Mouse (Mus musculus): Measurements from ENCODE around the gene Arrdc2. TPM values are rescaled to one million over a fixed set of nuclear protein-coding genes. Genes with fewer than 3 reads are reported as not detected.
A peak's percentile ranks its signal among the peaks of the same experiment; 100 is the strongest.

Gene Arrdc2
- 19.1 and 44.8 TPM in 2 replicates for polyA plus RNA-seq (2011; ENCODE audit: insufficient read depth, insufficient read length, low replicate concordance, missing spikeins)

- H3K4me1 ChIP-seq (ENCODE audit: control insufficient read depth, insufficient read depth, low read length): peaks cover 5% of the 10 kb centered on the region
These were observed at the start of gene Arrdc2 for GRCm38 (mm10) chr8:70839408-70840351. TSS of gene Arrdc2 (minus strand) at chr8:70839720.

GRCm38 (mm10) chr8:70887669-70888068, 48.1 kb upstream of the Arrdc2 start:
- WGBS: 7% methylated on average over 17 of the region's 18 CpGs
- H3K4me3 ChIP-seq (replicated peaks; ENCODE audit: control insufficient read depth, low read depth, low read length): no peak overlapping the region
- H3K4me1 ChIP-seq (ENCODE audit: control insufficient read depth, insufficient read depth, low read length): no peaks in the 10 kb centered on the region
- TF ChIP-seq CTCF (IDR thresholded peaks at IDR 0.05; ENCODE audit: control insufficient read depth, insufficient read depth, low read length): no peak
- no peak for TF ChIP-seq POLR2A (IDR thresholded peaks at IDR 0.05; ENCODE audit: borderline replicate concordance, control insufficient read depth, low read depth, low read length)
- H3K27ac ChIP-seq (ENCODE audit: control insufficient read depth, insufficient read depth, low read depth, low read length, poor library complexity): no peak overlapping the region

More at GRCm38 (mm10) chr8:70839408-70840351, at the start of gene Arrdc2:
- WGBS: 2% methylated on average over 55 of the region's 55 CpGs
- peak within 1 kb of the TSS; percentile 79 for H3K4me3 ChIP-seq (replicated peaks; ENCODE audit: control insufficient read depth, low read depth, low read length)
- peak within 1 kb of the TSS; percentile 93 for H3K27ac ChIP-seq (ENCODE audit: control insufficient read depth, insufficient read depth, low read depth, low read length, poor library complexity)
- TF ChIP-seq CTCF (IDR thresholded peaks at IDR 0.05; ENCODE audit: control insufficient read depth, insufficient read depth, low read length) (no peak), POLR2A (IDR thresholded peaks at IDR 0.05; ENCODE audit: borderline replicate concordance, control insufficient read depth, low read depth, low read length) (peak; percentile 99)

- Histone ChIP-seq H3K4me1 (ENCODE audit: control insufficient read depth, insufficient read depth, low read length) (no peaks in the 10 kb centered on the region), H3K4me3 (replicated peaks; ENCODE audit: control insufficient read depth, low read depth, low read length) (no peak overlapping the region), H3K27ac (ENCODE audit: control insufficient read depth, insufficient read depth, low read depth, low read length, poor library complexity) (no peak overlapping the region)
- TF ChIP-seq POLR2A (IDR thresholded peaks at IDR 0.05; ENCODE audit: borderline replicate concordance, control insufficient read depth, low read depth, low read length) (no peak), CTCF (IDR thresholded peaks at IDR 0.05; ENCODE audit: control insufficient read depth, insufficient read depth, low read length) (no peak)
- 14% methylated on average over 12 of the region's 12 CpGs for WGBS
These were observed 46.1 kb upstream of the Arrdc2 start for GRCm38 (mm10) chr8:70885612-70886011.

- Histone ChIP-seq H3K4me3 (replicated peaks; ENCODE audit: control insufficient read depth, low read depth, low read length) (no peak overlapping the region), H3K4me1 (ENCODE audit: control insufficient read depth, insufficient read depth, low read length) (no peaks in the 10 kb centered on the region), H3K27ac (ENCODE audit: control insufficient read depth, insufficient read depth, low read depth, low read length, poor library complexity) (no peak overlapping the region)
- WGBS: 51% methylated on average over 10 of the region's 10 CpGs
- TF ChIP-seq POLR2A (IDR thresholded peaks at IDR 0.05; ENCODE audit: borderline replicate concordance, control insufficient read depth, low read depth, low read length) (no peak), CTCF (IDR thresholded peaks at IDR 0.05; ENCODE audit: control insufficient read depth, insufficient read depth, low read length) (no peak)
These were observed 45.2 kb upstream of the Arrdc2 start for GRCm38 (mm10) chr8:70884683-70885082.

- Histone ChIP-seq H3K4me1 (ENCODE audit: control insufficient read depth, insufficient read depth, low read length) (no peaks in the 10 kb centered on the region), H3K27ac (ENCODE audit: control insufficient read depth, insufficient read depth, low read depth, low read length, poor library complexity) (no peak overlapping the region), H3K4me3 (replicated peaks; ENCODE audit: control insufficient read depth, low read depth, low read length) (no peak overlapping the region)
- TF ChIP-seq POLR2A (IDR thresholded peaks at IDR 0.05; ENCODE audit: borderline replicate concordance, control insufficient read depth, low read depth, low read length): no peak
- no peak for TF ChIP-seq CTCF (IDR thresholded peaks at IDR 0.05; ENCODE audit: control insufficient read depth, insufficient read depth, low read length)
- 56% methylated on average over 4 of the region's 4 CpGs for WGBS
These were observed 44.7 kb upstream of the Arrdc2 start for GRCm38 (mm10) chr8:70884186-70884585.

GRCm38 (mm10) chr8:70880546-70880945, 41.0 kb upstream of the Arrdc2 start:
- H3K27ac ChIP-seq (ENCODE audit: control insufficient read depth, insufficient read depth, low read depth, low read length, poor library complexity): no peak overlapping the region
- WGBS: 45% methylated on average over 11 of the region's 11 CpGs
- no peak overlapping the region for H3K4me3 ChIP-seq (replicated peaks; ENCODE audit: control insufficient read depth, low read depth, low read length)
- TF ChIP-seq POLR2A (IDR thresholded peaks at IDR 0.05; ENCODE audit: borderline replicate concordance, control insufficient read depth, low read depth, low read length) (no peak), CTCF (IDR thresholded peaks at IDR 0.05; ENCODE audit: control insufficient read depth, insufficient read depth, low read length) (no peak)
- no peaks in the 10 kb centered on the region for H3K4me1 ChIP-seq (ENCODE audit: control insufficient read depth, insufficient read depth, low read length)

- no peaks in the 10 kb centered on the region for H3K4me1 ChIP-seq (ENCODE audit: control insufficient read depth, insufficient read depth, low read length)
- WGBS: 3% methylated on average over 4 of the region's 4 CpGs
These were observed 40.6 kb upstream of the Arrdc2 start for GRCm38 (mm10) chr8:70880126-70880525.

GRCm38 (mm10) chr8:70879500-70879899, 40.0 kb upstream of the Arrdc2 start:
- no peak for TF ChIP-seq CTCF (IDR thresholded peaks at IDR 0.05; ENCODE audit: control insufficient read depth, insufficient read depth, low read length)
- no peak for TF ChIP-seq POLR2A (IDR thresholded peaks at IDR 0.05; ENCODE audit: borderline replicate concordance, control insufficient read depth, low read depth, low read length)
- H3K4me1 ChIP-seq (ENCODE audit: control insufficient read depth, insufficient read depth, low read length): no peaks in the 10 kb centered on the region
- 74% methylated on average over 4 of the region's 4 CpGs for WGBS
- H3K4me3 ChIP-seq (replicated peaks; ENCODE audit: control insufficient read depth, low read depth, low read length): no peak overlapping the region
- no peak overlapping the region for H3K27ac ChIP-seq (ENCODE audit: control insufficient read depth, insufficient read depth, low read depth, low read length, poor library complexity)

More at GRCm38 (mm10) chr8:70880126-70880525, 40.6 kb upstream of the Arrdc2 start:
- TF ChIP-seq POLR2A (IDR thresholded peaks at IDR 0.05; ENCODE audit: borderline replicate concordance, control insufficient read depth, low read depth, low read length) (no peak), CTCF (IDR thresholded peaks at IDR 0.05; ENCODE audit: control insufficient read depth, insufficient read depth, low read length) (no peak)
- H3K27ac ChIP-seq (ENCODE audit: control insufficient read depth, insufficient read depth, low read depth, low read length, poor library complexity): no peak overlapping the region
- H3K4me3 ChIP-seq (replicated peaks; ENCODE audit: control insufficient read depth, low read depth, low read length): no peak overlapping the region

Data from bone marrow, adult 2 months (tissue).